Mouse (Mus musculus): ENCODE data around the gene Nr1d2. TPM values are rescaled to one million over a fixed set of nuclear protein-coding genes. Genes with fewer than 3 reads are reported as not detected.

The Nr1d2 gene
- 9.2 and 10.2 TPM in 2 replicates for polyA plus RNA-seq (2012; rRNA removed)

- Histone ChIP-seq H3K36me3 (ENCODE audit: control insufficient read depth, insufficient read depth, low read length) (no peaks in the 10 kb centered on the region), H3K27me3 (ENCODE audit: control insufficient read depth, insufficient read depth, low read length) (no peaks in the 10 kb centered on the region), H3K4me1 (replicated peaks; ENCODE audit: control insufficient read depth, insufficient read depth, low read length) (peaks cover 5% of the 10 kb centered on the region), H3K4me3 (ENCODE audit: control insufficient read depth, insufficient read depth, low read length) (peak within 1 kb of the TSS; percentile 91), H3K27ac (ENCODE audit: control insufficient read depth, insufficient read depth, low read length) (peak within 1 kb of the TSS; percentile 48)
- under 1% methylated on average over 66 of the region's 66 CpGs for WGBS
- peak; percentile 98 for DNase-seq
- no peak for TF ChIP-seq POLR2A (IDR thresholded peaks at IDR 0.05; ENCODE audit: control insufficient read depth, extremely low read depth, insufficient read depth, low read length, poor library complexity)
- no peak for TF ChIP-seq CTCF (IDR thresholded peaks at IDR 0.05; ENCODE audit: borderline replicate concordance, control insufficient read depth, extremely low read depth, insufficient read depth, low read length, poor library complexity)
These were observed at the start of gene Nr1d2 for GRCm38 (mm10) chr14:18238750-18239731. Nr1d2 (minus strand) TSS chr14:18239127.

DNA sequence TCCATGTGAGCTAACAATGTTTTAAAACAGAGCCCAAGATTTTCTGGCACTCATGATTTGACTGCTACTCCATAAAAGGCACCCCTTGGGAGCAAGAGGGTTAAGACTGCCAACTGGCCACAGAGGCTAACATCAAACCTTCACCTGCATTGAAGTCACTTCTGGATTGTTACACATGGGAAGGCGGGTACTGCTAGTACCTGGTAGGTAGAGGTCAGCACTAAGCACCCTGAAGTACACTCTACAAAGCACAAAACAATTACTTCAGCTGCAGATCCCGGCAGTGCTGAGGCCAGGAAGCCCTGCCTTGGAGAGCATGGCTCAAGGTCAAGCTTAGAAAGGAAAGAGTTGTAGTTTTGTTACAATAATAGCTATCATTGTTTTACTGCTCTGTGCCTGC is 48.5 kb upstream of the Nr1d2 start:
- Histone ChIP-seq H3K4me3 (ENCODE audit: control insufficient read depth, insufficient read depth, low read length) (no peak overlapping the region), H3K36me3 (ENCODE audit: control insufficient read depth, insufficient read depth, low read length) (peaks cover 11% of the 10 kb centered on the region), H3K27ac (ENCODE audit: control insufficient read depth, insufficient read depth, low read length) (no peak overlapping the region), H3K27me3 (ENCODE audit: control insufficient read depth, insufficient read depth, low read length) (no peaks in the 10 kb centered on the region), H3K4me1 (replicated peaks; ENCODE audit: control insufficient read depth, insufficient read depth, low read length) (no peaks in the 10 kb centered on the region)
- TF ChIP-seq CTCF (IDR thresholded peaks at IDR 0.05; ENCODE audit: borderline replicate concordance, control insufficient read depth, extremely low read depth, insufficient read depth, low read length, poor library complexity) (no peak), POLR2A (IDR thresholded peaks at IDR 0.05; ENCODE audit: control insufficient read depth, extremely low read depth, insufficient read depth, low read length, poor library complexity) (no peak)
- no peak for DNase-seq
- WGBS = 93% methylated on average over 2 of the region's 2 CpGs

- Histone ChIP-seq H3K36me3 (ENCODE audit: control insufficient read depth, insufficient read depth, low read length) (peaks cover 18% of the 10 kb centered on the region), H3K27ac (ENCODE audit: control insufficient read depth, insufficient read depth, low read length) (no peak overlapping the region), H3K4me3 (ENCODE audit: control insufficient read depth, insufficient read depth, low read length) (no peak overlapping the region), H3K27me3 (ENCODE audit: control insufficient read depth, insufficient read depth, low read length) (no peaks in the 10 kb centered on the region), H3K4me1 (replicated peaks; ENCODE audit: control insufficient read depth, insufficient read depth, low read length) (no peaks in the 10 kb centered on the region)
- DNase-seq = no peak
- TF ChIP-seq CTCF (IDR thresholded peaks at IDR 0.05; ENCODE audit: borderline replicate concordance, control insufficient read depth, extremely low read depth, insufficient read depth, low read length, poor library complexity) (no peak), POLR2A (IDR thresholded peaks at IDR 0.05; ENCODE audit: control insufficient read depth, extremely low read depth, insufficient read depth, low read length, poor library complexity) (no peak)
- WGBS = 99% methylated on average over 2 of the region's 2 CpGs
These were observed 47.5 kb upstream of the Nr1d2 start for GRCm38 (mm10) chr14:18286441-18286840.

GRCm38 (mm10) chr14:18285476-18285875 is 46.5 kb upstream of the Nr1d2 start:
- DNase-seq = no peak
- WGBS = 89% methylated on average over 3 of the region's 3 CpGs
- no peak for TF ChIP-seq POLR2A (IDR thresholded peaks at IDR 0.05; ENCODE audit: control insufficient read depth, extremely low read depth, insufficient read depth, low read length, poor library complexity)
- no peak for TF ChIP-seq CTCF (IDR thresholded peaks at IDR 0.05; ENCODE audit: borderline replicate concordance, control insufficient read depth, extremely low read depth, insufficient read depth, low read length, poor library complexity)
- H3K36me3 ChIP-seq (ENCODE audit: control insufficient read depth, insufficient read depth, low read length) = peaks cover 18% of the 10 kb centered on the region
- no peaks in the 10 kb centered on the region for H3K4me1 ChIP-seq (replicated peaks; ENCODE audit: control insufficient read depth, insufficient read depth, low read length)
- no peaks in the 10 kb centered on the region for H3K27me3 ChIP-seq (ENCODE audit: control insufficient read depth, insufficient read depth, low read length)
- no peak overlapping the region for H3K27ac ChIP-seq (ENCODE audit: control insufficient read depth, insufficient read depth, low read length)
- H3K4me3 ChIP-seq (ENCODE audit: control insufficient read depth, insufficient read depth, low read length) = no peak overlapping the region

GRCm38 (mm10) chr14:18284581-18284980 is 45.7 kb upstream of the Nr1d2 start:
- no peak for TF ChIP-seq POLR2A (IDR thresholded peaks at IDR 0.05; ENCODE audit: control insufficient read depth, extremely low read depth, insufficient read depth, low read length, poor library complexity)
- no peak for TF ChIP-seq CTCF (IDR thresholded peaks at IDR 0.05; ENCODE audit: borderline replicate concordance, control insufficient read depth, extremely low read depth, insufficient read depth, low read length, poor library complexity)
- Histone ChIP-seq H3K27me3 (ENCODE audit: control insufficient read depth, insufficient read depth, low read length) (no peaks in the 10 kb centered on the region), H3K27ac (ENCODE audit: control insufficient read depth, insufficient read depth, low read length) (no peak overlapping the region), H3K4me1 (replicated peaks; ENCODE audit: control insufficient read depth, insufficient read depth, low read length) (no peaks in the 10 kb centered on the region), H3K36me3 (ENCODE audit: control insufficient read depth, insufficient read depth, low read length) (peaks cover 22% of the 10 kb centered on the region), H3K4me3 (ENCODE audit: control insufficient read depth, insufficient read depth, low read length) (no peak overlapping the region)
- WGBS = 87% methylated on average over 2 of the region's 2 CpGs
- peak; percentile 35 for DNase-seq

DNA sequence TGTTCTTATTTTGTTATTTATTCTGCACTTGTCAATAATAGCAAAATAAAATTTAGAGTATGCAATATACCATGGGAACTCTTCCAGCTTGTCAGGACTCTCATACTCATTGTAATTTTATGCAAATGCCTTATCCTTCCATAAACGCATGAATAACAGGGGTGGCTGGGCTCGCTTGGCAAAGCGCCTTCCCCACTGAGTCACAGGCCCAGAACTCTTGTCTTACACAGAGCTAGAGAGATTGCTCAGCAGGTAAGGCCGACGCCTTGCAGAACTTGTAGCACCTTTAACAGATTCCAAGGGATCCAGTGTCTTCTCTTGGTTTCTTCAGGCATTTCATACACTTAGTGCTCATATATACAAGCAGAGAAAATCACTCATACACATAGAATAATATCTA is 41.4 kb upstream of the Nr1d2 start:
- Histone ChIP-seq H3K27me3 (ENCODE audit: control insufficient read depth, insufficient read depth, low read length) (no peaks in the 10 kb centered on the region), H3K36me3 (ENCODE audit: control insufficient read depth, insufficient read depth, low read length) (peaks cover 46% of the 10 kb centered on the region), H3K27ac (ENCODE audit: control insufficient read depth, insufficient read depth, low read length) (no peak overlapping the region), H3K4me3 (ENCODE audit: control insufficient read depth, insufficient read depth, low read length) (no peak overlapping the region), H3K4me1 (replicated peaks; ENCODE audit: control insufficient read depth, insufficient read depth, low read length) (no peaks in the 10 kb centered on the region)
- WGBS = 95% methylated on average over 5 of the region's 5 CpGs
- DNase-seq = no peak
- no peak for TF ChIP-seq CTCF (IDR thresholded peaks at IDR 0.05; ENCODE audit: borderline replicate concordance, control insufficient read depth, extremely low read depth, insufficient read depth, low read length, poor library complexity)
- TF ChIP-seq POLR2A (IDR thresholded peaks at IDR 0.05; ENCODE audit: control insufficient read depth, extremely low read depth, insufficient read depth, low read length, poor library complexity) = no peak

All from thymus, adult 2 months (tissue).